Mouse (Mus musculus): Measurements from ENCODE around the gene Slc4a11. TPM values are rescaled to one million over a fixed set of nuclear protein-coding genes. Genes with fewer than 3 reads are reported as not detected.
A peak's percentile ranks its signal among the peaks of the same experiment; 100 is the strongest.
"Not testable (repeated sequence)": the region's sequence is repeated elsewhere in the genome, so short reads cannot be mapped to it uniquely, and the experiment has no call there.

Gene Slc4a11
- polyA plus RNA-seq, 1 experiment from 2014 or later: 15.2 TPM

DNA sequence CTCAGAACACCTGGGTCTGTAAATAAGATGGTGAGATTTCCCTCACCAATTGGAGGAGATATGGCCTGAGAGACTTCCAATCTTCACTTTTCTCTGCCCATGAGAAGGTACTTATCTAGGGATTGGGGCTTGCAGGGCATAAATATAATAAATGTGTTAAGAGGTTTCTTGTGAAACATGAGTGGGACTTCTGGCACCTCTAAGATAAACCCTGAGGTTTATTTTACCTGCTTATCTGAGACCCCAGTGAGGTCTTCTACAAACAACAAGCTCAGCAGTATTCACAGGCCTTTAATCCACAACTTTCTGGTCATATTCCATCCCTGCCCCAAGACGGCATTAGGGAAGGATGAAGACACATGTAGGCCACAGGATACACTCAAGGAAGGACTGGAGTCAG is 43.6 kb downstream of the Slc4a11 start:
- no peak for TF ChIP-seq CTCF (IDR thresholded peaks at IDR 0.05)
- POLR2A ChIA-PET: no interaction called here
- CTCF ChIA-PET: no interaction called here
- in situ Hi-C loops (cut with MboI; ENCODE audit: low pct_unique_long_range_greater_than_20kb): no loop called here
- ATAC-seq (no peak), DNase-seq (ENCODE audit: low read depth, low spot score) (no peak)
- no peaks in the 10 kb centered on the region for H3K27me3 ChIP-seq

DNA sequence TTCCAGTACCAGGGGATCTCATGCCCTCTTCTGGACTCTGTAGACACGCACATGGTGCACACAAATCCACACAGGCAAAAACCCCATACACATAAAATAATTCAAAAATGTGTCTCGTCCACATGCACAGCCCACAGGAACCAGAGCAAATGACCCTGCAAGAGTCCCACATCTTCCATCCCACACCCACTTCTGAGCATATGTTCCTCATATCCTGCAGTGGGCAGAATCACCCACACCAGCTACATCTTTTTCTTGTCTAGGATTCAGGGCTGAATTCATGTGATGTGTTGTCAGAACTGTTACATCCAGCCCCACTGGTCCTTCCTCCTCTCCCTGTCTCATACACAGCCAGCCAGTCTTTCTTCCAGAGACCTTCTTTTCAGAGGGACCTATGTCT is 44.0 kb downstream of the Slc4a11 start:
- DNase-seq (ENCODE audit: low read depth, low spot score) (no peak), ATAC-seq (no peak)
- no peak for TF ChIP-seq CTCF (IDR thresholded peaks at IDR 0.05)
- no peaks in the 10 kb centered on the region for H3K27me3 ChIP-seq
- ChIA-PET POLR2A (no interaction called here), CTCF (no interaction called here)
- in situ Hi-C loops (cut with MboI; ENCODE audit: low pct_unique_long_range_greater_than_20kb): no loop called here

DNA sequence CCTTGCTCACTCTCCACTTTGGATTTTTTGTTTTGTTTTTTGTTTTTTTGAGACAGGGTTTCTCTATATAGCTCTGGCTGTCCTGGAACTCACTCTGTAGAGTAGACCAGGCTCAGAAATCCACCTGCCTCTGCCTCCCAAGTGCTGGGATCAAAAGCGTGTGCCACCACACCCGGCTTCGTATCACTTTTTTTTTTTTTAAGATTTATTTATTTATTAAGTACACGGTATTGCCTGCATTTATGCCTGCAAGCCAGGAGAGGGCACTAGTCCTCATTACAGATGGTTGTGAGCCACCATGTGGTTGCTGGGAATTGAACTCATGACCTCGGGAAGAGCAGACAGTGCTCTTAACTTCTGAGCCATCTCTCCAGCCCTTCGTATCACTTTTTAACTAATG is 48.3 kb downstream of the Slc4a11 start:
- H3K27me3 ChIP-seq; POLR2A ChIA-PET; CTCF ChIA-PET; in situ Hi-C loops (cut with MboI; ENCODE audit: low pct_unique_long_range_greater_than_20kb); ATAC-seq; DNase-seq (ENCODE audit: low read depth, low spot score): not testable (repeated sequence)

DNA sequence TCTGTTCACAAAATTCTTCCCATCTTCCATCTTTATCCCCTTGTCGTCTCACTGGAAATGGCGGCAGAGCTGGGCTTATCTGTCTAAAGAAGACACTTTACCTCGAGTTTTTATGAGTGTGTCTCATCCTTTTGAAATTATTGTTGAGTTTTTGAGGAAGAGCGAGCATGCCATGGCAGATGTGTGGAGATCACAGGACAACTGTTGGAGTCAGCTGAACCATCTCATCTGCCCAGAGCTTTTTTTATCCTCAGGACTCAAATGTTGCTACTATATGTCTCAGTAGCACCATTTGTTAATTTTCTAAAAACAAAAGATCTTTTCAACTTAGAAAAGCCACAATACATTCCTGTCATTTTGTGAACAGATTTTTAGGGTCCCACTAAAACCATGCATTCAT is 52.1 kb downstream of the Slc4a11 start:
- POLR2A ChIA-PET: interaction anchor here (1.3 kb wide), 1 partner anchor 9 kb away, joined by 3 read pairs; no protein-coding TSS in a partner anchor
- DNase-seq (ENCODE audit: low read depth, low spot score) (no peak), ATAC-seq (no peak)
- no peak for TF ChIP-seq CTCF (IDR thresholded peaks at IDR 0.05)
- CTCF ChIA-PET: no interaction called here
- H3K27me3 ChIP-seq: no peaks in the 10 kb centered on the region
- in situ Hi-C loops (cut with MboI; ENCODE audit: low pct_unique_long_range_greater_than_20kb): no loop called here

DNA sequence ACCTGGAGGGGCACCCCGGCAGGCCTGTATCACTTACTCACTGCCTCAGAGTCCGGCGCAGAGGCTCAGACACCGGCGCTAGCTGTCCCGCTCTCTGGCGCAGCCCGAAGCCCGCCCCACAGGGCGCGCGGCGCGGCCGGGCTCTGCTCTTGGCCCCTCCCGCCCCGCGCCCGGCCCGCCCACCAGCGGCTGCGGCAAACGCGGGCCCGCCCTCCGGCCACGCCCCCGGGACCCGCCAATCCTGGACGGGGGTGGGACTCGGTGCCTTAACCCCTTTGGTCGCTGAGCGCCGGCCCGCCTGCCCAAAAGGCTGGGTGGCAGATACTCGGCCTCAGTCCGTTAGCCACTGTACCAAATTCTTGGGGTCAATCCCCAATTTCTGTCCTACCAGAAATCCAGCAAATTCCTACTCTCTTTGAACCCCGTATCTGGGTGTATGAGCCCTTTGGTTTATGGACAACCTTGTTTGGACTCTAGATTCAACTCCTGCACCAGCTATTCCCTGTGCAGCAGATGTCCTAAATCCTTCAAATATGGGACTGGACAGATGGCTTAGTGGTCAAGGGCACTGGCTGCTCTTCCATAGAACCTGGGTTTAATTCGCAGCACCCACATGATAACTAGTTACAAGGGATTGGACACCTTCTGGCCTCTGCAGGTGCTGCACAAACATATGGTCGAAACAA is 54.5 kb downstream of the Slc4a11 start, which contains the start of gene Lzts3:
Gene Lzts3 (minus strand): TSS at position 120 of the 686 bp plus-strand sequence.
- H3K27me3 ChIP-seq: no peaks in the 10 kb centered on the region
- CTCF ChIA-PET: no interaction called here
- TF ChIP-seq CTCF (IDR thresholded peaks at IDR 0.05): no peak
- in situ Hi-C loops (cut with MboI; ENCODE audit: low pct_unique_long_range_greater_than_20kb): no loop called here
- POLR2A ChIA-PET: interaction anchor here (0.6 to 0.9 kb wide), 3 partner anchors 10 to 821 kb away, joined by 3 to 4 read pairs (median 3); no protein-coding TSS in a partner anchor
- DNase-seq (ENCODE audit: low read depth, low spot score): no peak
- peak; percentile 95 for ATAC-seq

DNA sequence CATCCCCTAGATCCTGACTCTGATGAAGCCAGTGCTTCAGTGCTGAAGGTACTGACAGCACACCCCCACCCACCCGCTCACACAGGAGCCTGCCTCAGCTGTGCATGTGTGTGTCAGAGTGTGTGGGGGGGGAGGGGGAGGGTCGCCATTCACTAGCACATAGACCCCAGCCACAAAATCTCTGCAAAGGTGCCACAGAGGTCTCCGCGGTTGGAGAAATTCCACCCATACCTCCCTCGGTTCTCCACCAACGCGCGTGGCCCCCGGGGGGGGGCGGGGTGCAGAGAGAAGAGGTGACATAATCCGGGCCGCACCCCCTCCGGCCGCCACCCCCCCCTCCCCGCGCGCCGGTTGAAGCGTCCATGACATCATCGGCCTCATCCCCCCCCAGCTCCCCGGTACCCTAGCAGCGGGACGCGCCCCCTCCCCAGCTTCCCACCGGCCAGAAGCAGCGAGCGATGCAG is 55.1 kb downstream of the Slc4a11 start:
- TF ChIP-seq CTCF (IDR thresholded peaks at IDR 0.05): no peak
- in situ Hi-C loops (cut with MboI; ENCODE audit: low pct_unique_long_range_greater_than_20kb): no loop called here
- ChIA-PET CTCF (interaction anchor here (1.1 kb wide), 1 partner anchor 9 kb away, joined by 3 read pairs; no protein-coding TSS in a partner anchor), POLR2A (interaction anchor here (0.6 to 0.9 kb wide), 2 partner anchors 10 to 821 kb away, joined by 3 to 4 read pairs; no protein-coding TSS in a partner anchor)
- DNase-seq (ENCODE audit: low read depth, low spot score): no peak
- ATAC-seq: no peak
- no peaks in the 10 kb centered on the region for H3K27me3 ChIP-seq

DNA sequence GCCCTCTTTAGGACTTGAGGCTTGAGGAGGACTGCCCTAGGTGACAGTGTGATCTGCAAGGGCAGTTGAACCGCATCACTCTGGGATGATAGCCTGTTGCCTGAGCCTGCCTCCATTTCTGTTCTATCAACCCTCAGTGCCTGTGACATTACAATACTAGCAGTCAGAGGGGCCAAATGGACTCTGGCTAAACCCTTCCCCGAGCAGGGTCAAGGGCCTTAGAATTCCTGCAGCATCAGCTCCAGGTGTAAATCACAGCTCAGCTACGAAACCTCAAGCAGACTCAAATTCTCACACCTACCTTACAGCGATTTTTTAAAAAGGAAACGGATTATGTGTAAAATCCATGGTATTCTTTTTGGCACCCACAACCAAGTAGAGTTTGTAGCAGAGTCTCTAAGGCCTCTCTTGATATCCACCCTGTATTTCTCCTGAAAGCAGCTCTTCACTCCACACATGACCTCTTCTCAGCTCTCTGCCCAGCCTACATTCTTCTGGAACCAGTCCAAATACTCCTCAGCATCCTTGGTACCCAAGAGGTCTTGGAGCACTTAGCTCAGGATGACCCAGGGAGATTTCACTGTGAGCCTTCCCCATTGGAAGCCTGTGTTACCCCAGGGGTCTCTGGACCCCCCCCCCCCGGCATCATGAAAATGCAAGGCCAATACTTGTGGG is 55.8 kb downstream of the Slc4a11 start:
- no peaks in the 10 kb centered on the region for H3K27me3 ChIP-seq
- in situ Hi-C loops (cut with MboI; ENCODE audit: low pct_unique_long_range_greater_than_20kb): no loop called here
- no peak for DNase-seq (ENCODE audit: low read depth, low spot score)
- no peak for ATAC-seq
- ChIA-PET POLR2A (interaction anchor here (0.9 kb wide), 1 partner anchor 9 kb away, joined by 4 read pairs; no protein-coding TSS in a partner anchor), CTCF (interaction anchor here (1.1 kb wide), 1 partner anchor 9 kb away, joined by 3 read pairs; no protein-coding TSS in a partner anchor)
- no peak for TF ChIP-seq CTCF (IDR thresholded peaks at IDR 0.05)

DNA sequence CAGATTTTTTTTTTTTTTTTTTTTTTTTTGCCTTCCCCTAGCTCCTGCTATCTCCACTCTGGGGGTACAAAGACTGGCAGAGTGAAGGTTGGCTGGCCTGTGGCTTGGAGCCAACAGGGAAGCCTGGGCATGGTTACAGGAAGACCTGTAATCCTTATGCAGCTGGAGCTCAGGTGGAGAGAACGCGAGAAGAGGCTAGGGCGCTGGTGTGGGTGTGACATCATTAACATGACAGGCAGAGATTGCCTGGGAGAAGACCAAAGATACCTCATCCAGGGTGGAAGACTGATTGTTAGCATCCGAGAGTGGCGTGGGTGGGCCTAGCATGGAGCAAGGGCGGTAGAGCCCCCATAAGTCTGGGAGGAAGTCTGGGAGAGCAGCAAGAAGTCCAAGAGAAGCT is 58.0 kb downstream of the Slc4a11 start:
- ATAC-seq: no peak
- in situ Hi-C loops (cut with MboI; ENCODE audit: low pct_unique_long_range_greater_than_20kb): no loop called here
- ChIA-PET POLR2A (interaction anchor here (0.6 kb wide), 1 partner anchor 116 kb away, joined by 4 read pairs; no protein-coding TSS in a partner anchor), CTCF (interaction anchor here (1.9 kb wide), 1 partner anchor 13 kb away, joined by 4 read pairs; no protein-coding TSS in a partner anchor)
- no peak for TF ChIP-seq CTCF (IDR thresholded peaks at IDR 0.05)
- no peaks in the 10 kb centered on the region for H3K27me3 ChIP-seq
- DNase-seq (ENCODE audit: low read depth, low spot score): no peak

DNA sequence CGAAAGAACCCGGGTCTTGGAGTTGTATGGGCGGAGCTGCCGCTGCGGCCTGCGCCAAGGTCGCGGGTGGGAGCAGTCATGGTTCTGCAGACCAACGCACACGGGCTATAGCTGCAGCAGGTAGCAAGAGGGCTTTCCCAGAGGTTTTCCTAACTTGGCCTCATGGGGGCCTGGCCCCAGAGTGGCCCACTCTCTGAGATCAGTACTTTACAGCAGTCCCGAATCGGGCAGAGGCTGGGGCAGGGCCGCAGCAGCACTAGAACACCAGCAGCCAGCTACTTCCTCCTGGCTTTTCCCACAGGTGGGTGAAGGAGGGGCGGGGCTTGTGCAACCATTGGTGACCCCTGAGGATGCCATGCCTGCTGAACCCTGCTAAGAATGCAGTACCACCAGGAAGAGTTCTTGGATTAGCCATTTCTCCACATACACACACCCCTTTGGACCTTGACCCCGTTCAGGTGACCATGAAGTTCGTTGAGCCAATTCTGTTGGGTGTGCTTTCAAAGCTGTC is 59.2 kb downstream of the Slc4a11 start:
- ChIA-PET POLR2A (no interaction called here), CTCF (interaction anchor here (1.9 kb wide), 1 partner anchor 12 kb away, joined by 4 read pairs; no protein-coding TSS in a partner anchor)
- H3K27me3 ChIP-seq: no peaks in the 10 kb centered on the region
- ATAC-seq (no peak), DNase-seq (ENCODE audit: low read depth, low spot score) (no peak)
- in situ Hi-C loops (cut with MboI; ENCODE audit: low pct_unique_long_range_greater_than_20kb): no loop called here
- no peak for TF ChIP-seq CTCF (IDR thresholded peaks at IDR 0.05)

DNA sequence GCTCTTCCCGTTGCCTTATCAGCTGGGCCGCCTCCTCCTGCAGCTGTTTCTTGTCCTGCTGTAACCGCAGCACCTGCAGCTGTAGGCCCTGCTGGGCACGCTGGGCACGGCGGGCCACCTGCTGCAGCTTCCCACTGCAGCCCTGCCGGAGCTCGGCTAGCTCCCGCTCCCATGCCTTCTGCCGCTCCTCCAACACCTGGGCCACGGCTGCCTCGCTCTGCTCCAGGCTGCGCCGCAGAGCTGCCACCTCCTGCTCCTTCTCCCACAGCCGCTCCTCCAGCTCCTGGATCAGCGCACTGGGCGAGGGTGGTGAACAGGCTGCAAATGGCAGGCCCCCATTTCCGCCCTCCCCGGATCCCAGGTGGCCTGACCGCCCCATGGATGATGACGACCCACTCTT is 61.5 kb downstream of the Slc4a11 start:
- ChIA-PET POLR2A (no interaction called here), CTCF (no interaction called here)
- in situ Hi-C loops (cut with MboI; ENCODE audit: low pct_unique_long_range_greater_than_20kb): no loop called here
- TF ChIP-seq CTCF (IDR thresholded peaks at IDR 0.05): no peak
- DNase-seq (ENCODE audit: low read depth, low spot score): no peak
- H3K27me3 ChIP-seq: no peaks in the 10 kb centered on the region
- ATAC-seq: no peak

Data from Patski (cell line).